Mouse (Mus musculus) stomach, postnatal 0 days (tissue): ENCODE measurements around the gene Fuca1. TPM values are rescaled to one million over a fixed set of nuclear protein-coding genes. Genes with fewer than 3 reads are reported as not detected.
"Not testable (repeated sequence)": the region's sequence is repeated elsewhere in the genome, so short reads cannot be mapped to it uniquely, and the experiment has no call there.

Experiments
- ATAC-seq: fragments of 200-750 bp; cut with Nextera tagmentation; 2 replicates; pipeline ENCODE4 v1.8.0; 2017; ENCODE audit not compliant: low FRiP score, low TSS enrichment
- DNase-seq: peaks from one replicate; pipeline ENCODE4 v3.0.0-alpha.2; 2016; ENCODE audit warnings: low spot score
- H3K27ac ChIP-seq: fragments of 300-500 bp; sonication (generic); replicated peaks from 2 replicates; pipeline ENCODE4 v1.5.1; 2014; ENCODE audit warnings: mild to moderate bottlenecking, control low read depth
- H3K27me3 ChIP-seq: fragments of 300-500 bp; sonication (generic); 2 replicates; pipeline ENCODE4 v1.6.1; 2014; ENCODE audit warnings: low read length; ENCODE audit not compliant: control insufficient read depth, insufficient read depth
- H3K36me3 ChIP-seq: fragments of 300-500 bp; sonication (generic); 2 replicates; pipeline ENCODE4 v1.6.1; 2014; ENCODE audit warnings: low read length, mixed read lengths; ENCODE audit not compliant: control insufficient read depth, insufficient read depth
- H3K4me1 ChIP-seq: fragments of 300-500 bp; sonication (generic); replicated peaks from 2 replicates; pipeline ENCODE4 v1.6.1; 2014; ENCODE audit warnings: antibody characterized with exemption; ENCODE audit not compliant: control insufficient read depth, insufficient read depth
- H3K4me2 ChIP-seq: fragments of 300-500 bp; sonication (generic); replicated peaks from 2 replicates; pipeline ENCODE4 v1.6.1; 2014; ENCODE audit warnings: low read depth, mild to moderate bottlenecking, control low read depth, moderate library complexity
- H3K4me3 ChIP-seq: fragments of 300-500 bp; sonication (generic); 2 replicates; pipeline ENCODE4 v1.5.1; 2014; ENCODE audit warnings: low read depth, low read length, control low read depth
- H3K9ac ChIP-seq: fragments of 300-500 bp; sonication (generic); 2 replicates; pipeline ENCODE4 v1.6.1; 2014; ENCODE audit warnings: mild to moderate bottlenecking, low read length, control low read depth, mixed read lengths
- H3K9me3 ChIP-seq: fragments of 300-500 bp; sonication (generic); 2 replicates; pipeline ENCODE4 v1.6.1; 2016; ENCODE audit warnings: low read length; ENCODE audit not compliant: control insufficient read depth
- CTCF ChIP-seq: IDR thresholded peaks from 2 replicates; pipeline ENCODE4 v1.5.1; 2016; ENCODE audit warnings: antibody characterized with exemption, low read depth, mild to moderate bottlenecking, moderate library complexity
- EP300 ChIP-seq: optimal IDR thresholded peaks from 2 replicates; pipeline ENCODE3; 2016; ENCODE audit warnings: antibody characterized with exemption
- WGBS: fragments of 180-500 bp; shearing (Covaris S2); extraction: QIAGEN DNeasy Blood & Tissue Kit; methylation state at CpG from one replicate; pipeline ENCODE4 v1.1.7; 2014; 5-methylcytosine and 5-hydroxymethylcytosine counted together
- polyA plus RNA-seq: library from polyadenylated mRNA; unstranded; fragments of >200 nt; fragmentation: Nextera tagmentation; extraction: Ambion mirVana; gene quantifications from 2 replicates; pipeline ENCODE4 v1.2.1, GENCODE M21; 2015

Gene Fuca1
- polyA plus RNA-seq, 1 experiment from 2014 or later: 171 TPM

GRCm38 (mm10) chr4:135938858-135939257 lies 18.3 kb downstream of the Fuca1 start:
- ATAC-seq: no peak
- no peaks in the 10 kb centered on the region for H3K9me3 ChIP-seq
- H3K36me3 ChIP-seq: peaks cover 6% of the 10 kb centered on the region
- no peak overlapping the region for H3K27ac ChIP-seq
- no peak overlapping the region for H3K4me2 ChIP-seq
- no peak for DNase-seq
- no peaks in the 10 kb centered on the region for H3K4me1 ChIP-seq
- H3K4me3 ChIP-seq: no peak overlapping the region
- 84% methylated on average over 7 of the region's 7 CpGs for whole genome bisulfite sequencing
- no peak overlapping the region for H3K9ac ChIP-seq
- TF ChIP-seq CTCF (0 out of 2 replicates have a peak, but pooled peaks have one; percentile 1), EP300 (no peak)
- H3K27me3 ChIP-seq: no peaks in the 10 kb centered on the region

GRCm38 (mm10) chr4:135941026-135941425 lies 20.5 kb downstream of the Fuca1 start:
- not testable (repeated sequence) for DNase-seq

GRCm38 (mm10) chr4:135942193-135942592 lies 21.7 kb downstream of the Fuca1 start:
- ATAC-seq (peak; percentile 70), DNase-seq (no peak)
- Histone ChIP-seq H3K36me3 (peaks cover 6% of the 10 kb centered on the region), H3K27me3 (no peaks in the 10 kb centered on the region), H3K9me3 (no peaks in the 10 kb centered on the region), H3K4me2 (no peak overlapping the region), H3K4me1 (no peaks in the 10 kb centered on the region), H3K27ac (peak overlapping the region; percentile 35; the same call in 1 of the 2 replicates), H3K9ac (no peak overlapping the region), H3K4me3 (no peak overlapping the region)
- TF ChIP-seq EP300: no peak
- TF ChIP-seq CTCF: no peak
- 57% methylated on average over 6 of the region's 6 CpGs for WGBS

More at GRCm38 (mm10) chr4:135941026-135941425, 20.5 kb downstream of the Fuca1 start:
- H3K36me3 ChIP-seq, H3K9ac ChIP-seq, H3K27me3 ChIP-seq, H3K9me3 ChIP-seq, H3K4me2 ChIP-seq, H3K27ac ChIP-seq, H3K4me3 ChIP-seq, H3K4me1 ChIP-seq, ATAC-seq: not testable (repeated sequence)
- 81% methylated on average over 8 of the region's 8 CpGs for WGBS
- peak; percentile 56 for TF ChIP-seq CTCF

GRCm38 (mm10) chr4:135943389-135943788 lies 22.9 kb downstream of the Fuca1 start:
- TF ChIP-seq CTCF (no peak), EP300 (no peak)
- Histone ChIP-seq H3K4me1 (0 out of 2 replicates have a peak, but pooled peaks cover 2% of the 10 kb centered on the region), H3K36me3 (peaks cover 6% of the 10 kb centered on the region), H3K4me3 (no peak overlapping the region), H3K27ac (no peak overlapping the region), H3K9ac (no peak overlapping the region), H3K27me3 (no peaks in the 10 kb centered on the region), H3K9me3 (no peaks in the 10 kb centered on the region), H3K4me2 (no peak overlapping the region)
- no peak for ATAC-seq
- WGBS: 46% methylated on average over 4 of the region's 4 CpGs
- DNase-seq: no peak

GRCm38 (mm10) chr4:135945706-135946105 lies 25.2 kb downstream of the Fuca1 start:
- Histone ChIP-seq H3K9ac (no peak overlapping the region), H3K27ac (peak overlapping the region; percentile 88), H3K4me3 (peak overlapping the region; percentile 82), H3K4me1 (0 out of 2 replicates have a peak, but pooled peaks cover 2% of the 10 kb centered on the region), H3K36me3 (no peaks in the 10 kb centered on the region), H3K27me3 (no peaks in the 10 kb centered on the region), H3K4me2 (peak overlapping the region; percentile 80), H3K9me3 (no peaks in the 10 kb centered on the region)
- no peak for DNase-seq
- no peak for TF ChIP-seq EP300
- no peak for TF ChIP-seq CTCF
- ATAC-seq: no peak; the same call in 1 of the 2 replicates
- 71% methylated on average over 10 of the region's 10 CpGs for WGBS

- H3K4me3 ChIP-seq: peak within 1 kb of the TSS; percentile 82
- H3K27ac ChIP-seq: peak within 1 kb of the TSS; percentile 88
- peak; percentile 83 for ATAC-seq
- no peaks in the 10 kb centered on the region for H3K36me3 ChIP-seq
- no peaks in the 10 kb centered on the region for H3K27me3 ChIP-seq
- H3K9me3 ChIP-seq: no peaks in the 10 kb centered on the region
- peak within 1 kb of the TSS; percentile 91 for H3K9ac ChIP-seq
- no peak for TF ChIP-seq EP300
- no peak for TF ChIP-seq CTCF
- H3K4me2 ChIP-seq: peak within 1 kb of the TSS; percentile 80
- WGBS: 0% methylated on average over 22 of the region's 23 CpGs
- 0 out of 2 replicates have a peak, but pooled peaks cover 2% of the 10 kb centered on the region for H3K4me1 ChIP-seq
- peak; percentile 97 for DNase-seq
Measured at GRCm38 (mm10) chr4:135946278-135946658, 25.7 kb downstream of the Fuca1 start, which contains the start of gene Hmgcl. TSS of gene Hmgcl (plus strand) at chr4:135946448.
